Comparison of ENCODE assay signal across 17 mouse cellular contexts in genomic region chr8:117329167-117329566, GRCm38 (mm10).
DNase-seq lines count a peak whose midpoint lies in the region; ATAC-seq and TF ChIP-seq lines count a peak whose summit lies in the region.
"Had no signal": no experiment of that assay in that cellular context is flagged by ENCODE, and none has a peak within 500 bp of the region (broad histone marks: within the 10 kb centered on the region; RNA-seq: fewer than 3 reads in every experiment).

No protein-coding gene starts in this region.

- no peak for DNase-seq in forebrain, embryonic 10.5 days (ENCODE audit: extremely low spot score, low spot score)
- DNase-seq in forebrain, embryonic 11.5 days (ENCODE audit: low spot score): no peak
- DNase-seq in liver, adult 2 months (ENCODE audit: extremely low read depth, low read depth, low spot score): peak; percentile 65
- DNase-seq in liver, postnatal 0 days: no peak
- DNase-seq in embryonic facial prominence, embryonic 14.5 days (ENCODE audit: low spot score): no peak
- no peak for DNase-seq in cerebellum, postnatal 36 days
- no peak for DNase-seq in gastrocnemius, adult 2 months
- DNase-seq: adrenal gland, adult 8-10 months; cerebellum, adult 11-12 months; heart, postnatal 4 days; kidney, postnatal 4 days; lung, postnatal 4 days; right cerebral cortex, postnatal 14 days; thymus, postnatal 25 days had no signal

- H3K27me3 ChIP-seq in forebrain, embryonic 10.5 days (ENCODE audit: poor library complexity, severe bottlenecking): no peaks in the 10 kb centered on the region
- no peaks in the 10 kb centered on the region for H3K27me3 ChIP-seq in forebrain, embryonic 11.5 days (ENCODE audit: control insufficient read depth, insufficient read depth, low read length)
- H3K27me3 ChIP-seq in liver, adult 2 months (ENCODE audit: control insufficient read depth, insufficient read depth, low read length): no peaks in the 10 kb centered on the region
- no peaks in the 10 kb centered on the region for H3K27me3 ChIP-seq in liver, postnatal 0 days (ENCODE audit: insufficient read depth, low read length)
- no peaks in the 10 kb centered on the region for H3K27me3 ChIP-seq in embryonic facial prominence, embryonic 14.5 days (replicated peaks; ENCODE audit: control insufficient read depth, insufficient read depth, low read length)
- no peaks in the 10 kb centered on the region for H3K27me3 ChIP-seq in neural tube, embryonic 15.5 days (replicated peaks)
- H3K27me3 ChIP-seq: limb, embryonic 12.5 days had no signal

- H3K4me3 ChIP-seq in forebrain, embryonic 10.5 days: no peak overlapping the region
- no peak overlapping the region for H3K4me3 ChIP-seq in forebrain, embryonic 11.5 days (ENCODE audit: low read depth, low read length)
- H3K4me3 ChIP-seq in liver, adult 2 months (ENCODE audit: insufficient read depth, low read depth, low read length): no peak overlapping the region
- H3K4me3 ChIP-seq in liver, postnatal 0 days (ENCODE audit: low read depth, low read length): no peak overlapping the region
- no peak overlapping the region for H3K4me3 ChIP-seq in embryonic facial prominence, embryonic 14.5 days (ENCODE audit: low read depth, low read length)
- H3K4me3 ChIP-seq in neural tube, embryonic 15.5 days (replicated peaks): no peak overlapping the region
- no peak overlapping the region for H3K4me3 ChIP-seq in gastrocnemius, adult 2 months
- H3K4me3 ChIP-seq: erythroblast, embryonic 14.5 days; limb, embryonic 12.5 days had no signal

- no peaks in the 10 kb centered on the region for H3K9me3 ChIP-seq in forebrain, embryonic 10.5 days
- no peaks in the 10 kb centered on the region for H3K9me3 ChIP-seq in forebrain, embryonic 11.5 days (ENCODE audit: control insufficient read depth, low read length)
- no peaks in the 10 kb centered on the region for H3K9me3 ChIP-seq in liver, postnatal 0 days (ENCODE audit: low read length)
- H3K9me3 ChIP-seq in embryonic facial prominence, embryonic 14.5 days (ENCODE audit: control insufficient read depth, low read length): no peaks in the 10 kb centered on the region
- no peaks in the 10 kb centered on the region for H3K9me3 ChIP-seq in neural tube, embryonic 15.5 days (replicated peaks)
- H3K9me3 ChIP-seq: limb, embryonic 12.5 days had no signal

- no peak for ATAC-seq in forebrain, embryonic 11.5 days (replicated peaks; ENCODE audit: low FRiP score)
- no peak for ATAC-seq in liver, postnatal 0 days
- no peak for ATAC-seq in embryonic facial prominence, embryonic 14.5 days (ENCODE audit: low read depth)
- ATAC-seq in neural tube, embryonic 15.5 days (ENCODE audit: low FRiP score): no peak

- no peak for TF ChIP-seq CTCF in liver, adult 2 months (IDR thresholded peaks at IDR 0.05; ENCODE audit: low read depth, low read length)
- TF ChIP-seq CTCF in liver, postnatal 0 days (IDR thresholded peaks at IDR 0.05; ENCODE audit: low read depth): no peak
- no peak for TF ChIP-seq CTCF in gastrocnemius, adult 2 months (IDR thresholded peaks at IDR 0.05)

- 87% methylated on average over 9 of the region's 9 CpGs for WGBS in forebrain, embryonic 10.5 days
- WGBS in forebrain, embryonic 11.5 days: 85% methylated on average over 9 of the region's 9 CpGs
- 42% methylated on average over 9 of the region's 9 CpGs for WGBS in liver, adult 2 months
- 80% methylated on average over 9 of the region's 9 CpGs for WGBS in liver, postnatal 0 days (ENCODE audit: insufficient replicate concordance)
- WGBS in embryonic facial prominence, embryonic 14.5 days: 56% methylated on average over 9 of the region's 9 CpGs
- WGBS in neural tube, embryonic 15.5 days: 62% methylated on average over 9 of the region's 9 CpGs

- H3K27ac ChIP-seq in forebrain, embryonic 10.5 days: 0 out of 2 replicates have a peak overlapping the region, but pooled peaks have one; percentile 65
- H3K27ac ChIP-seq in forebrain, embryonic 11.5 days (ENCODE audit: low read depth, low read length): no peak overlapping the region
- peak overlapping the region; percentile 20 for H3K27ac ChIP-seq in liver, adult 2 months (replicated peaks; ENCODE audit: insufficient read depth, low read depth, low read length)
- no peak overlapping the region; the same call in 1 of the 2 replicates for H3K27ac ChIP-seq in liver, postnatal 0 days (ENCODE audit: low read depth)
- peak overlapping the region; percentile 44; the same call in 1 of the 2 replicates for H3K27ac ChIP-seq in embryonic facial prominence, embryonic 14.5 days (replicated peaks; ENCODE audit: low read depth, low read length)
- H3K27ac ChIP-seq in neural tube, embryonic 15.5 days (replicated peaks): peak overlapping the region; percentile 56
- no peak overlapping the region for H3K27ac ChIP-seq in gastrocnemius, adult 2 months
- H3K27ac ChIP-seq: limb, embryonic 12.5 days had no signal

- peaks cover 48% of the 10 kb centered on the region for H3K4me1 ChIP-seq in forebrain, embryonic 10.5 days
- peaks cover 8% of the 10 kb centered on the region; the same call in 1 of the 2 replicates for H3K4me1 ChIP-seq in forebrain, embryonic 11.5 days (replicated peaks; ENCODE audit: control insufficient read depth, insufficient read depth, low read length)
- peaks cover 40% of the 10 kb centered on the region for H3K4me1 ChIP-seq in liver, adult 2 months (ENCODE audit: control insufficient read depth, insufficient read depth, low read length)
- H3K4me1 ChIP-seq in liver, postnatal 0 days (ENCODE audit: insufficient read depth): peaks cover 62% of the 10 kb centered on the region
- peaks cover 31% of the 10 kb centered on the region for H3K4me1 ChIP-seq in embryonic facial prominence, embryonic 14.5 days (ENCODE audit: control insufficient read depth, insufficient read depth, low read length)
- H3K4me1 ChIP-seq in neural tube, embryonic 15.5 days: peaks cover 50% of the 10 kb centered on the region

- peaks cover 41% of the 10 kb centered on the region; the same call in 1 of the 2 replicates for H3K79me2 ChIP-seq in liver, adult 2 months (ENCODE audit: control insufficient read depth, insufficient read depth, low read length)

- H3K36me3 ChIP-seq in forebrain, embryonic 10.5 days (replicated peaks): peaks cover 12% of the 10 kb centered on the region; the same call in 1 of the 2 replicates
- no peaks in the 10 kb centered on the region for H3K36me3 ChIP-seq in forebrain, embryonic 11.5 days (ENCODE audit: control insufficient read depth, insufficient read depth, low read length)
- H3K36me3 ChIP-seq in liver, adult 2 months (ENCODE audit: control insufficient read depth, insufficient read depth, low read length): no peaks in the 10 kb centered on the region
- H3K36me3 ChIP-seq in liver, postnatal 0 days (replicated peaks; ENCODE audit: insufficient read depth, low read length): peaks cover under 1% of the 10 kb centered on the region; the same call in 1 of the 2 replicates
- H3K36me3 ChIP-seq in embryonic facial prominence, embryonic 14.5 days (ENCODE audit: control insufficient read depth, insufficient read depth, low read length): no peaks in the 10 kb centered on the region
- H3K36me3 ChIP-seq in neural tube, embryonic 15.5 days: no peaks in the 10 kb centered on the region
- H3K36me3 ChIP-seq: limb, embryonic 12.5 days had no signal

- TF ChIP-seq POLR2A in liver, adult 2 months (IDR thresholded peaks at IDR 0.05; ENCODE audit: extremely low read depth, insufficient read depth, low read length): no peak

- intact Hi-C loops in gastrocnemius, adult 2 months (cut with DNase I): no loop called here

- no peak for TF ChIP-seq EP300 in liver, postnatal 0 days (IDR thresholded peaks at IDR 0.05; ENCODE audit: low read depth)

- no peak overlapping the region for H3K9ac ChIP-seq in forebrain, embryonic 11.5 days (ENCODE audit: low read length)
- no peak overlapping the region for H3K9ac ChIP-seq in liver, adult 2 months (ENCODE audit: low read depth, low read length)
- no peak overlapping the region for H3K9ac ChIP-seq in liver, postnatal 0 days (replicated peaks)
- no peak overlapping the region; the same call in 1 of the 2 replicates for H3K9ac ChIP-seq in embryonic facial prominence, embryonic 14.5 days (ENCODE audit: low read depth, low read length)
- H3K9ac ChIP-seq in neural tube, embryonic 15.5 days (replicated peaks): no peak overlapping the region
- H3K9ac ChIP-seq: limb, embryonic 12.5 days had no signal

- no peak overlapping the region for H3K4me2 ChIP-seq in forebrain, embryonic 11.5 days (ENCODE audit: low read depth, low read length, severe bottlenecking)
- no peak overlapping the region for H3K4me2 ChIP-seq in liver, postnatal 0 days (ENCODE audit: low read depth, low read length)
- no peak overlapping the region for H3K4me2 ChIP-seq in embryonic facial prominence, embryonic 14.5 days (ENCODE audit: low read depth, low read length)
- no peak overlapping the region for H3K4me2 ChIP-seq in neural tube, embryonic 15.5 days
- H3K4me2 ChIP-seq: limb, embryonic 12.5 days had no signal

Comparison
In these comparisons a context has a peak if more than half of its experiments do, and no peak if none do; other contexts are left out.
1. H3K27ac ChIP-seq: peak in forebrain, embryonic 10.5 days (single experiment), liver, adult 2 months (single experiment), embryonic facial prominence, embryonic 14.5 days (single experiment) and neural tube, embryonic 15.5 days (single experiment); none in forebrain, embryonic 11.5 days (single experiment), liver, postnatal 0 days (single experiment) and gastrocnemius, adult 2 months (single experiment).